Mouse (Mus musculus) liver, embryonic 18 days (tissue): ENCODE results near the gene Gm11034. TPM values are rescaled to one million over a fixed set of nuclear protein-coding genes. Genes with fewer than 3 reads are reported as not detected.

ENCODE experiments used
- polyA plus RNA-seq: library from polyadenylated mRNA; depleted of rRNA; stranded (reverse); fragments of >200 nt; gene quantifications from 2 replicates; pipeline ENCODE4 v1.2.3, GENCODE M21; 2012; rRNA removed

Gm11034 gene
- polyA plus RNA-seq = not detected in 2 replicates

DNA sequence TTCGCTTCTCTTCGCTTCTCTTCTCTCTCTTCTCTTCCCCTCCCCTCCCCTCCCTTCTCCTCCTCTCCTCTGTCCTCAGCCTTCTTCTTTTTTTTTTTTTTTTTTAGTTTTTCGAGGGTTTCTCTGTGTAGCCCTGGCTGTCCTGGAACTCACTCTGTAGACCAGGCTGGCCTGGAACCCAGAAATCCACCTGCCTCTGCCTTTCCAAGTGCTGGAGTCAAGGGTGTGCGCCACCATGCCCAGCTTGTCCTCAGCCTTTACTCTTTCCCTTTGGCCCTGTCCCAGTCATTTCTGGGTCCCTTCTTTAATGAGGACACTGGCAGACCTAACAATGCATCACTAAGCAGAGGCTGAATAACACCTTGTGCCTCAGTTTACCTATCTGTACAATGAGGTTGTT lies at the start of gene Gm11034:
Gene Gm11034 (minus strand): TSS at position 101 of the 400 bp plus-strand sequence.

DNA sequence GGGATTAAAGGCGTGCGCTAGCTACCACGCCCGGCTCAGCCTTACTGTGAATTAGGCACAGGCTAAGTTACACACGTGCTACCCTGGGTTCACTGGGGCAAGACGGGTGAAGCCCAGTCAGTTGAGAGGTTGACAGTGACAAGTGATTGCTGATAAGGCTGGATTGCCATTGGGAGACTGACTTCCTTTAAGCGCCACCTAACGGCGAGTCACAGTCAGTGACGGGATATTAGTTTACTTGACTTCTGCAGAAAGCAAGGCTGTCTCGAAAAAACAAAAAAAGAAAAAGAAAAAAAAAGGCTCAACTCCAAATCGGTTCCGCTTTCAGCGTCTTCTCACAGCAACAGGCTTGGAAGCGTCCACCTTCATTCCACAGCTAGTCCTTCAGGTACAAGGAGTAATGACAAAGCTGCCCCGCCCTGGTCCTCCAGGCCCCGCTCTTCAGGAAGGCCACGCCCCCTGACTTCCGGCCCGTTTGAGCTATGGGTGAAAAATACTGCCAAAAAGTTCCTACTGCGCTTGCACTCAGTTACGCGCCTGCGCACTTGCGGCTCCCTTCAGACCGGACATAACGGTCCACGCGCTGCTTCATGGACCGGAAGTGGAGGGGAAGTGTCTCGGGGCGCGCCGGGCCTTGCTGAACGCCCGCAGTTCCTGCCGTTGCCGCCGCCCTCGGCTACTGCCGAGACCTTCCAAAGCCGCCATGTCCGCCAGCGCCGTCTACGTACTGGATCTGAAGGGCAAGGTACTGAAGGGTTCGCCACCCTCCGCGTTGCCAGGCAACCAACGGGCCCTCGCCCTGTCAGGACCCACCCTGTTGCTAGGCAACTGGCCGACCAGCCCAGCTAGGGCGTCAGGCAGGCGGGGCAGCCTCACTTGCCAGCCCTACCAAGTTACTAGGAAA lies 26.3 kb upstream of the Gm11034 start, which contains the start of gene Ap1m1:
Gene Ap1m1 (plus strand): TSS at position 520 of the 904 bp plus-strand sequence.

DNA sequence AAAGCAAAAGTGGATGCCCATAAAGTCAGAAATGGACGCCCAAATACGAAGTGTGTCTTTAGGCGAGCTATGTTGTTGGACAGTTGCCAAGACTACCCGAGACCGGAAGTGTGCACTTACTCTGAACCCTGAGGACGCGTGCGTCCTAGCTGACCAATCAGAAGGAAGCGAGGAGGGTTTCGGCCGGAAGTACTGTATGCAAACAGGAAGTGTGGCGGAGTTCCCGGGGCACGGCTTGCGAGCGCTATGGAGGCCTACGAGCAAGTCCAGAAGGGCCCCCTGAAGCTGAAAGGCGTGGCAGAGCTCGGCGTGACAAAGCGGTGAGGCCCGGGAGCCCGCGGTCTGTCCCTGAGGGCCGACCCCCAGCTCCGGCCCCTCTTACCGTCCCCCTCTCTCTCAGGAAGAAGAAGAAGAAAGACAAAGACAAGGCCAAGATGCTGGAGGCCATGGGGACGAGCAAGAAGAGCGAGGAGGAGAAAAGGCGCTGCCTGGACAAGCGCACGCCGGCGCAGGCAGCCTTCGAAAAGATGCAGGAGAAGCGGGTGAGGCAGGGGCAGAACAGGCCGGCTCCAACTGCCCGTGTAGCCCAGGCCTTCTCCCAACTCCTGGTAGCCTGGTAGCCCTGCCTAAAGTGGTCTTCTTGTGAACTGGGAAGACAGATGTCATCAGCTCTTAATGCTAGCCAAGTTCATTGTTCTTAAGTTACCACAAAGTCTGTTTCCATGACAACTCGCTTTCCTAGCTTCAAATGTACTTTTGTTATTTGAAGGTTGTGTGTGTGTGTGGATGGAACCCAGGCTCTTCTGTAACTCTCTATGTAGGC lies 6.3 kb upstream of the Gm11034 start, which contains the start of gene Fam32a:
Gene Fam32a (plus strand): TSS at position 190 of the 823 bp plus-strand sequence.

DNA sequence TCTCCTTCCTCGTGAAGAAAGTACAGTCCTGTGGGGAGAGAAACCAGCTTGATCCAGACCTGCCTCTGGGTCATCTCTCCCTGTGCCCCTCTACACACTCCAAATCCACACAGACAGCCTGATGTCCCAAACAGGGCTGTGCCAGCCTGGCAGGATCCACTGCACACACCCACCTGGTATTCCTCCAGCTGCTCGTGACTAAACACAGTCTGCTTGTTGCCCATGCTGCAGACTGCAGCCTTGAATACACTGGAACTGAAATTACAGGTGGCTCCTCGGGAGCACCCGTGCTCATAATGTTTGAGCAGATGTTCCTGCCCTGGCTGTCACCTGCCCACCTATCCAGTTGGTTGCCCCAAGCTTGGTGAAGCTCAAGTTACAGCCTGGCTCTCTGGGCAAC lies 685 bp downstream of the Gm11034 start, which contains the start of gene Cib3:
Gene Cib3 (minus strand): TSS at position 87 of the 400 bp plus-strand sequence.

DNA sequence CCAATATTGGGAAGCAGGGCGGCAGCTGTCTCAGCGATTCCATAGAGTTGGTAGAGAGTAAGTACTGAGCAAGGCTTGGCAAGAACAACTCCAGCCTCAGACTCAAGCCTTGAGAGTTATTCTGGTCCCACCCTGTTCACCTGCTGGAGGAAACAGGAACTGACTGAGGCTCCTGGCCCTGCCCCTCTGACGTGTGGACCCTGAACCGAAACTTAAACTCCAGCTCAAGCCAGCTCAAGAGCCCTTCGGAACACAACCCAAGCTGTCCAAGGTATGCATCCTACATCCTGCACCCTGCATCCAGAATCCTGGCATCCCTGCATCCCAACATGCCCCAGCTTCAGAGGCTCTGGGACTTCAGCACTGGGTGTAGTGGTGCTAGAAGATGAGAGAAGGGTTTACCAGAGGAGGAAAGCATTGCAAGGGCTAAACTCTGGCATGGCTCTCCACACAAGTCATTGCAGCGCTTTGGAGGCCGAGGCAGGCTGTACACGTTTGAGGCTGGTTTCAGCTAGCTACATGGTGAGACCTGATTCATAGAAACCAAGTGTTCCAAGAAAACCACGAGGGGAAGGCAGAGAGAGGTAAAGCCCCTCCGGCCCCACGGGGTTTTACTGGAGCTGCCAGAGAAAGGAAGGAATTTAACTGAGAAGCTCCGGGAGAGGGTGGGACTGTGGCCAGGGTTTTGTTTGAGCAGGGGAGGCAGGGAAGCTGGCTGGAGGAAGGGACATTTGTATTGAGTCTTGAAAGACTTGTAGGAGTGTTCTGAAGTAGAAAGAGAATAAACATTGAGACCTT lies 23.8 kb downstream of the Gm11034 start, which contains the start of gene Hsh2d:
Gene Hsh2d (plus strand): TSS at position 222 of the 798 bp plus-strand sequence.

Other genes starting within 250 kb of the Gm11034 start
- 5.9 and 6.0 TPM in 2 replicates for gene Cyp4f18, start 204.0 kb downstream of the Gm11034 start, polyA plus RNA-seq
- not detected in 2 replicates for gene Olfr372, start 172.4 kb downstream of the Gm11034 start, polyA plus RNA-seq
- not detected in 2 replicates for gene Olfr373, start 130.5 kb downstream of the Gm11034 start, polyA plus RNA-seq
- gene Olfr374, start 106.6 kb downstream of the Gm11034 start, polyA plus RNA-seq = 0.01 TPM in 1 of 2 replicates, not detected in the other
- gene Tpm4, start 78.7 kb downstream of the Gm11034 start, polyA plus RNA-seq = 60.7 and 68.7 TPM in 2 replicates
- 66.6 and 67.5 TPM in 2 replicates for gene Rab8a, start 52.4 kb downstream of the Gm11034 start, polyA plus RNA-seq
- gene Hsh2d, start 24.0 kb downstream of the Gm11034 start, polyA plus RNA-seq = 0.89 and 1.6 TPM in 2 replicates
- gene Cib3, start 799 bp downstream of the Gm11034 start, polyA plus RNA-seq = 0.03 TPM in 1 of 2 replicates, not detected in the other
- 28.3 and 28.8 TPM in 2 replicates for gene Fam32a, start 6.1 kb upstream of the Gm11034 start, polyA plus RNA-seq
- gene Ap1m1, start 26.4 kb upstream of the Gm11034 start, polyA plus RNA-seq = 33.5 and 36.0 TPM in 2 replicates
- 5.7 and 6.6 TPM in 2 replicates for gene Gm10282, start 91.6 kb upstream of the Gm11034 start, polyA plus RNA-seq
- 4.9 and 5.6 TPM in 2 replicates for gene Klf2, start 105.4 kb upstream of the Gm11034 start, polyA plus RNA-seq
- gene Eps15l1, start 207.8 kb upstream of the Gm11034 start, polyA plus RNA-seq = 16.9 and 20.9 TPM in 2 replicates
- gene Calr3, start 230.2 kb upstream of the Gm11034 start, polyA plus RNA-seq = 0.22 and 0.32 TPM in 2 replicates
- gene 1700030K09Rik, start 230.2 kb upstream of the Gm11034 start, polyA plus RNA-seq = 2.4 and 2.5 TPM in 2 replicates